Mouse (Mus musculus) forebrain, postnatal 0 days (tissue): ENCODE data around the gene Gna12. TPM values are rescaled to one million over a fixed set of nuclear protein-coding genes. Genes with fewer than 3 reads are reported as not detected.

Experiments used
- ATAC-seq: fragments of 200-750 bp; cut with Nextera tagmentation; 2 replicates; pipeline ENCODE4 v1.8.0; 2017; ENCODE audit warnings: mild to moderate bottlenecking, moderate library complexity
- DNase-seq: peaks from one replicate; pipeline ENCODE4 v3.0.0-alpha.2; 2015
- H3K27ac ChIP-seq: fragments of 300-500 bp; sonication (generic); 2 replicates; pipeline ENCODE4 v1.5.1; 2014; ENCODE audit warnings: low read depth, mild to moderate bottlenecking, antibody characterized with exemption, low read length, moderate library complexity, mixed read lengths
- H3K27me3 ChIP-seq: fragments of 300-500 bp; sonication (generic); 2 replicates; pipeline ENCODE4 v1.6.1; 2014; ENCODE audit warnings: mild to moderate bottlenecking, low read length, mixed read lengths; ENCODE audit not compliant: insufficient read depth
- H3K36me3 ChIP-seq: fragments of 300-500 bp; sonication (generic); 2 replicates; pipeline ENCODE4 v1.6.1; 2014; ENCODE audit warnings: mild to moderate bottlenecking, moderate library complexity; ENCODE audit not compliant: insufficient read depth
- H3K4me1 ChIP-seq: fragments of 300-500 bp; sonication (generic); 2 replicates; pipeline ENCODE4 v1.6.1; 2014; ENCODE audit warnings: antibody characterized with exemption; ENCODE audit not compliant: insufficient read depth
- H3K4me2 ChIP-seq: fragments of 300-500 bp; sonication (generic); 2 replicates; pipeline ENCODE4 v1.6.1; 2014; ENCODE audit warnings: low read depth, mild to moderate bottlenecking, moderate library complexity
- H3K4me3 ChIP-seq: fragments of 300-500 bp; sonication (generic); 2 replicates; pipeline ENCODE4 v1.5.1; 2014; ENCODE audit warnings: low read depth, low read length, mixed read lengths
- H3K9ac ChIP-seq: fragments of 300-500 bp; sonication (generic); 2 replicates; pipeline ENCODE4 v1.6.1; 2014; ENCODE audit warnings: mild to moderate bottlenecking
- H3K9me3 ChIP-seq: fragments of 300-500 bp; sonication (generic); 2 replicates; pipeline ENCODE4 v1.6.1; 2016; ENCODE audit warnings: low read length
- CTCF ChIP-seq: sonication (generic); IDR thresholded peaks from 2 replicates; pipeline ENCODE4 v1.5.1; 2016; ENCODE audit warnings: antibody characterized with exemption, control low read depth, low read depth
- WGBS: fragments of 180-500 bp; shearing (Covaris S2); extraction: QIAGEN DNeasy Blood & Tissue Kit; methylation state at CpG from one replicate; pipeline ENCODE4 v1.1.7; 2014; 5-methylcytosine and 5-hydroxymethylcytosine counted together
- polyA plus RNA-seq: library from polyadenylated mRNA; unstranded; fragments of >200 nt; fragmentation: Nextera tagmentation; extraction: Ambion mirVana; gene quantifications from 2 replicates; pipeline ENCODE4 v1.2.1, GENCODE M21; 2015
- total RNA-seq: library from RNA; depleted of rRNA; stranded (reverse); fragments of >200 nt; gene quantifications from 2 replicates; pipeline ENCODE4 v1.2.3, GENCODE M21; 2014

Gna12 gene
- total and polyA plus RNA-seq, 2 experiments from 2014 or later, result 39.0 to 138 TPM

DNA sequence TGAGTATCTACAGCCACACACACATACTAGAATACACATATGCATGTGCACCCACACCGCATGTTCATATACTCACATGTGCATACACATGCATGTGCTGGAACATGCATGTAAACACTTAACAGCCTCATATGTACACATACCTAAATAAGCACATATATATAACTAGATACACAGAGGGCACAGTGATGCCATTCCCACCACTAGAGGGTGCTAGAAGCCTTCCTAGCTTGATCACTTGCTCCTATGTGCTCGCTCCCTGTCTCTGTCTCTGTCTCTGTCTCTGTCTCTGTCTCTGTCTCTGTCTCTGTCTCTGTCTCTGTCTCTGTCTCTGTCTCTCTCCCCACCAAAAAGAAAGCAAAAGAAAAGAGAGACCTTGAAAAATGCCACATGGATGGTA is 38.8 kb upstream of the Gna12 start:
- TF ChIP-seq CTCF, result peak; percentile 91
- 67% methylated on average over 2 of the region's 2 CpGs for WGBS

DNA sequence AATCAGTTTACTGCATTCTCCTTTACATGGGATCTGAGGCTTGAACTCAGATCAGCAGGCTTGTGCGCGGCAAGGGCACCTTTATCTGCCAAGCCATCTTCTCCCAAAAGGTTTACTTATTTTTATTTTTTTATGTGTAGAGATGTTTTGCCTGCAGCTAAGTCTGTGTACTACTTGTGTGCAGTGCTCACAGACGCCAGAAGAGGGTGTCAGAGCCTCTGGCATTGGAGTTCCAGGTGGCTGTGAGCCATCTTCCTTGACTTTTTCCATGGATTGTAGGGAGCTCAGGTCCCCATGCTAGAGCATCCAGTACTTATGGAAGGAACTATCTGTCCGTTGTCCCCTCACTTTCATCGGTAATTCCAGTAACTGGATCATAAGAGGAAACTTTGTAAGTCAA is 29.5 kb upstream of the Gna12 start:
- DNase-seq, result peak; percentile 20
- ATAC-seq, result no peak
- peak; percentile 59 for TF ChIP-seq CTCF
- H3K4me2 ChIP-seq, result no peak overlapping the region
- no peaks in the 10 kb centered on the region for H3K9me3 ChIP-seq
- H3K4me1 ChIP-seq, result no peaks in the 10 kb centered on the region
- no peaks in the 10 kb centered on the region for H3K36me3 ChIP-seq
- 87% methylated on average over 5 of the region's 5 CpGs for WGBS
- H3K4me3 ChIP-seq, result no peak overlapping the region
- no peaks in the 10 kb centered on the region for H3K27me3 ChIP-seq
- no peak overlapping the region for H3K27ac ChIP-seq
- H3K9ac ChIP-seq, result no peak overlapping the region

More for the DNA sequence above, 38.8 kb upstream of the Gna12 start:
- Histone ChIP-seq H3K27me3 (peaks cover 10% of the 10 kb centered on the region; the same call in 1 of the 2 replicates), H3K36me3 (no peaks in the 10 kb centered on the region), H3K9me3 (no peaks in the 10 kb centered on the region), H3K27ac (no peak overlapping the region), H3K9ac (no peak overlapping the region), H3K4me1 (no peaks in the 10 kb centered on the region), H3K4me3 (no peak overlapping the region), H3K4me2 (no peak overlapping the region)
- no peak for ATAC-seq
- peak; percentile 82 for DNase-seq

DNA sequence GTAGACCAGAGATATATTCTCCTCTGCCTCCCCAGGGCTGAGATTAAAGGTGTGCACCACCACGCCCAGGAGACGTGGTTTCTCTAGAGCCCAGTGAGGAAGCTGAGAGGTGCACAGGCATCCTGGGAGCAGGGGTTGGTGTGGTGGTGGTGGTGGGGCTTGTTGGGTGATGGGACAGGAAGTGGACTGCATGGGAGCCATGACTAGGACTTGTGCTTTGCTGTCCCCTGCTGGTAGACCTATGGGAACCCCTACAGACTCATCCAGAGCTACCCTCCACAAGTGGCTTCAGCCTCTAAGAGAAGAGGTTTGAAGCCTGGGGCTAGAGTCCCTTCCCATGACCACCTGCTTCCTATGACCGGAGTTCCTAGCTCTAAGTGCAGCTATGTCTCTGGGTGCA is 28.1 kb upstream of the Gna12 start:
- H3K4me1 ChIP-seq, result no peaks in the 10 kb centered on the region
- no peak overlapping the region for H3K27ac ChIP-seq
- no peaks in the 10 kb centered on the region for H3K27me3 ChIP-seq
- no peak overlapping the region for H3K9ac ChIP-seq
- no peaks in the 10 kb centered on the region for H3K9me3 ChIP-seq
- DNase-seq (no peak), ATAC-seq (no peak)
- no peak overlapping the region for H3K4me2 ChIP-seq
- H3K36me3 ChIP-seq, result no peaks in the 10 kb centered on the region
- H3K4me3 ChIP-seq, result no peak overlapping the region
- 94% methylated on average over 3 of the region's 3 CpGs for WGBS
- no peak for TF ChIP-seq CTCF

DNA sequence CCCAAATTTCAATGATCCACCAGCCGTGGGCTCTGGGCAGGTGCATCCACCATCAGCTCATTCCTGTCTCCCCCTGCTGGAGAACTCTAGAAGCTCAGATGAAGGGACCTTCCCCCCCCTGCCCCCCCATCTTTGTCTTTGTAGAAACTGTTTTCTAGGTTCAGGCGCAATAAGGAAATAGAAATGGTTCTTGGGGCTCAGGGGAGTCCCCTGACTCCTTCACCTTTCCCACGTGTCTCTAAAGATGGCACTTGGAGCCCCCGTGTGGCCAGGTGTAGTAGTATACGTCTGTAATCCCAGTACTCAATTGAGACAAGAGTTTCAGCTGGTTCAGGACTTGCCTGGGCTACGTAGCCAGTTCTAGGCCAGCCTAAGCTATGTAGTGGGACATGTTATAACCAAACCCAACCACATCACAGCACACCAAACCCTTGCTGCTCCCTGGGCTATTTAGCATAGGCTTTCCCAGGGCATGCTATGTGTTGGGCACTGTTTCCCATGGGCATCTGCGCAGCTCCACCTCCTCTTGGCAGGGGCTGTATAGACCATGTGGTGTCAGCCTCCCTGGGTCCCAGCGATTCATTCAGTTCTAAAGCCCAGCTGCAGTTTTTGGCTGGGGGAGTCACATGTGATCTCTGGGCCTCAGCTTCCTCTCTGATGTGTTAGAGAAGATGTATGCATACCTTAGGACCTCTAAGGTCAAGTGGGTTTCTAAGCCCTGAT is 27.4 kb upstream of the Gna12 start:
- no peak overlapping the region for H3K4me2 ChIP-seq
- DNase-seq, result peak; percentile 29

DNA sequence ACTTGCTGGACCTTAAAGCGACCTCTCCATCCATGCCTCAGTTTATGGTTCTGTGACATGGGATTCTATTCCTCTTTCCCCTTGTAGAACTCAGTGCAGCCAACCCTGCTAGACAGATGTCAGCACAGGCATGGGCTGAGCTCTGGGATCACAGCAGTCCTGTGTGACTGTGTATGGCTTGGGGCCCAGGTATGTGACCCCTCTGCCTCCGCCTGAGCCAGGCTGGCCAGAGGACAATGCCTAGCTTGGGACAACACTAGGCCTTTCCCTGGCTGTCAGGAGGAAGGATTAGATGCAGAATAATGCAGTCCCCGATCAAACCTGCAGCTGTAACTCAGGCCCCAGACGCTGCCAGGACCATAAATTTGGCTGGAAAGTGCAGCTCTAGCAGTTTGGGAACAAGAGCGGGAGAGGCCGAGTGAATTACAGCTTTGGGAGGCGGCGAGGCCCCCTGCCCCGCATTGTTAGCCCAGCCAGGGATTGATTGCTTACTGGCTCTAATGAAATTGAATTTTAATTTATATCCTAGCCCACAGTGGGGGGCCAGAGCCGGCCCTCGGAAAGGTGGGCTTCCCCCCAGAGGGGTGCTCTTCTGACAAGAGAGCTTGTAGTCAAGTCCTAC is 25.8 kb upstream of the Gna12 start:
- no peak for ATAC-seq
- Histone ChIP-seq H3K9ac (no peak overlapping the region), H3K4me2 (no peak overlapping the region), H3K27me3 (no peaks in the 10 kb centered on the region), H3K36me3 (no peaks in the 10 kb centered on the region), H3K9me3 (0 out of 2 replicates have a peak, but pooled peaks cover 3% of the 10 kb centered on the region), H3K4me3 (no peak overlapping the region), H3K27ac (no peak overlapping the region), H3K4me1 (no peaks in the 10 kb centered on the region)
- WGBS, result 36% methylated on average over 11 of the region's 11 CpGs
- TF ChIP-seq CTCF, result no peak
- no peak for DNase-seq

More for the DNA sequence above, 27.4 kb upstream of the Gna12 start:
- Histone ChIP-seq H3K4me3 (no peak overlapping the region), H3K27me3 (no peaks in the 10 kb centered on the region), H3K9me3 (no peaks in the 10 kb centered on the region), H3K27ac (no peak overlapping the region), H3K36me3 (no peaks in the 10 kb centered on the region), H3K4me1 (no peaks in the 10 kb centered on the region), H3K9ac (no peak overlapping the region)
- peak; percentile 55 for ATAC-seq
- WGBS, result 57% methylated on average over 8 of the region's 8 CpGs
- TF ChIP-seq CTCF, result peak; percentile 29

DNA sequence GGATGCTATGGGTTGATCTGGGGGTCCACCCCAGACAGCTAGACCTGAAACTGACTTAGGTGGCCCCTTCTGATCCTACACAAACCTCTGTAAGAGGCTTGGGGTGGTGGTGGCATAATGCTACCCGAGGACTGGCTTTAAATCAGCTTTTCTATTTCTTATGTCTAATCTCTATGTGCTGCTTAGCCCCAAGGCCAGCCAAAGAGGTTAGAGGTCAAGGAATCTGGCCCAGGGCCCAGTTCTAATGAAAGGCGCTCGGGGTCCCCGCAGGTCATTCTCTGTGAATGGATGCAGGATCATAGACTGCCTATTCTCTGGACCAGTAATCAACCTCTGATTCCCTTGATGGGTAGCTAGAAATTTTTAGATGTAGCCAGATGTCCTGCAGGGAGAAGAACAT is 24.5 kb upstream of the Gna12 start:
- 0 out of 2 replicates have a peak, but pooled peaks cover 3% of the 10 kb centered on the region for H3K9me3 ChIP-seq
- ATAC-seq, result no peak

DNA sequence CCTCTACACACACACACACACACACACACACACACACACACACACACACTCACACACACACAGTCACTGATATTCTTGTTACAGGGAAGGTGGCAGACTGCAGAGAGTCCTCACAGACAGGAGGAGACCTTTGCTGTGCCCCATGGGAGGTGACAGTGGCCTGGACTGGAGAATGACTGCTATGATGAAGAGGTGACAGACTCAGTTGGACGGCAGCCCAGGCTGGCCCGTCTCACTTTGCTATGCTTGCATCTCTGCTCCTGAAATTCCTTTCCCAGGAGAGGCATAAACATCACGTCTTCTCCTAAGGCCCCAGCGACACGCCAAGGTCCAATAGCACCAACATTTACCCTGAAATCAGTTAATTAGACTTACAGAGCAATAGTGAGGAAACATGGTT is 23.5 kb upstream of the Gna12 start:
- TF ChIP-seq CTCF, result no peak
- Histone ChIP-seq H3K4me2 (no peak overlapping the region), H3K4me1 (no peaks in the 10 kb centered on the region), H3K36me3 (no peaks in the 10 kb centered on the region), H3K27me3 (no peaks in the 10 kb centered on the region), H3K27ac (no peak overlapping the region), H3K9ac (no peak overlapping the region), H3K9me3 (0 out of 2 replicates have a peak, but pooled peaks cover 3% of the 10 kb centered on the region), H3K4me3 (no peak overlapping the region)
- DNase-seq (no peak), ATAC-seq (no peak)
- 76% methylated on average over 5 of the region's 5 CpGs for WGBS

More for the DNA sequence above, 24.5 kb upstream of the Gna12 start:
- Histone ChIP-seq H3K4me3 (no peak overlapping the region), H3K27ac (no peak overlapping the region), H3K9ac (no peak overlapping the region), H3K36me3 (no peaks in the 10 kb centered on the region), H3K27me3 (no peaks in the 10 kb centered on the region), H3K4me2 (no peak overlapping the region), H3K4me1 (no peaks in the 10 kb centered on the region)
- WGBS, result 69% methylated on average over 4 of the region's 4 CpGs
- no peak for DNase-seq
- no peak for TF ChIP-seq CTCF
